Mouse (Mus musculus) CH12.LX (cell line): ENCODE results near the gene Copb1.
"Not testable (repeated sequence)": the region's sequence is repeated elsewhere in the genome, so short reads cannot be mapped to it uniquely, and the experiment has no call there.

ENCODE experiments used
- CTCF ChIP-seq, 2 experiments: IDR thresholded peaks in 1 of 2; conservative IDR thresholded peaks in 1 of 2; 2 replicates each; pipeline ENCODE4 v1.5.1; 2011 to 2012; ENCODE audit warnings: low read depth in 2 of 2, low read length in 2 of 2, improper control_type of control experiment in 1 of 2, inconsistent platforms in 1 of 2, mild to moderate bottlenecking in 1 of 2, moderate library complexity in 1 of 2
- UBTF ChIP-seq: IDR thresholded peaks from 2 replicates; pipeline ENCODE4 v1.6.1; 2012; ENCODE audit warnings: low read depth, mild to moderate bottlenecking, inconsistent platforms, low read length, improper control_type of control experiment, moderate library complexity
- USF1 ChIP-seq: IDR thresholded peaks from 2 replicates; pipeline ENCODE4 v1.6.1; 2014; ENCODE audit warnings: low read depth, mild to moderate bottlenecking, inconsistent platforms, low read length, improper control_type of control experiment
- ZC3H11A ChIP-seq: IDR thresholded peaks from 2 replicates; pipeline ENCODE4 v1.6.1; 2012; ENCODE audit warnings: low read depth, mild to moderate bottlenecking, inconsistent platforms, low read length, improper control_type of control experiment

DNA sequence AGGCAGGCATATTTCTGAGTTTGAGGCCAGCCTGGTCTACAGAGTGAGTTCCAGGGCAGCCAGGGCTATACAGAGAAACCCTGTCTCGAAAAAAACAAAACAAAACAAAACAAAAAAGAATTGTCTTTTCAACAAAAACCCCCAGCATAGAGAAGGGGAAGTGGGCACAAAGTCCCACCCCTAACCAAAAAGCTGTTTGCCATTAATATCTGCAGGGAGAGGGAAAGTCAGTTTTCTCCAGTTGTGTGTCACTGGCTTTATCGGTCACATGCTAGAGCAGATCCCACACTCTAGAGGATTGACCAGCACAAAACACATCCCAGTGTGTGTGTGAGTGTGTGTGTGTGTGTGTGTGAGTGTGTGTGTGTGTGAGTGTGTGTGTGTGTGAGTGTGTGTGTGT lies 59.7 kb downstream of the Copb1 start:
- TF ChIP-seq UBTF; USF1; ZC3H11A; CTCF (conservative IDR thresholded peaks at IDR 0.05 in 1 of 2, IDR thresholded peaks at IDR 0.05 in 1 of 2; ENCODE audit: low read depth in 2 of 2, low read length in 2 of 2): not testable (repeated sequence)
